Mouse (Mus musculus) thymus, adult 2 months (tissue): ENCODE results near the gene Tk1. TPM values are rescaled to one million over a fixed set of nuclear protein-coding genes. Genes with fewer than 3 reads are reported as not detected.

Source experiments
- DNase-seq: peaks from one replicate; pipeline ENCODE4 v3.0.0; 2021
- H3K27ac ChIP-seq: fragments of 200-500 bp; 2 replicates; pipeline ENCODE4 v1.5.1; 2012; ENCODE audit warnings: low read length, control low read depth; ENCODE audit not compliant: control insufficient read depth, insufficient read depth
- H3K27me3 ChIP-seq: fragments of 200-500 bp; 2 replicates; pipeline ENCODE4 v1.6.1; 2012; ENCODE audit warnings: mild to moderate bottlenecking, low read length, moderate library complexity, mixed read lengths; ENCODE audit not compliant: control insufficient read depth, insufficient read depth
- H3K36me3 ChIP-seq: fragments of 200-500 bp; 2 replicates; pipeline ENCODE4 v1.6.1; 2012; ENCODE audit warnings: mild to moderate bottlenecking, low read length, moderate library complexity; ENCODE audit not compliant: control insufficient read depth, insufficient read depth
- H3K4me1 ChIP-seq: fragments of 200-500 bp; replicated peaks from 2 replicates; pipeline ENCODE4 v1.6.1; 2012; ENCODE audit warnings: low read length; ENCODE audit not compliant: control insufficient read depth, insufficient read depth
- H3K4me3 ChIP-seq: fragments of 200-500 bp; 2 replicates; pipeline ENCODE4 v1.5.1; 2012; ENCODE audit warnings: mild to moderate bottlenecking, low read length, control low read depth, moderate library complexity; ENCODE audit not compliant: control insufficient read depth, insufficient read depth
- CTCF ChIP-seq: fragments of 200-500 bp; IDR thresholded peaks from 2 replicates; pipeline ENCODE4 v1.5.1; 2012; ENCODE audit warnings: mild to moderate bottlenecking, control low read depth, low read length, moderate library complexity, borderline replicate concordance; ENCODE audit not compliant: control insufficient read depth, poor library complexity, insufficient read depth; ENCODE audit errors: extremely low read depth
- POLR2A ChIP-seq: fragments of 200-500 bp; IDR thresholded peaks from 2 replicates; pipeline ENCODE4 v1.6.1; 2012; ENCODE audit warnings: mild to moderate bottlenecking, low read length, control low read depth, moderate library complexity; ENCODE audit not compliant: control insufficient read depth, poor library complexity, insufficient read depth; ENCODE audit errors: extremely low read depth
- WGBS: fragments of 180-500 bp; shearing (Covaris S2); methylation state at CpG from one replicate; pipeline ENCODE4 v1.1.7; 2018; 5-methylcytosine and 5-hydroxymethylcytosine counted together
- polyA plus RNA-seq: library from polyadenylated mRNA; depleted of rRNA; stranded (reverse); fragments of >200 nt; gene quantifications from 2 replicates; pipeline ENCODE4 v1.2.3, GENCODE M21; 2012; rRNA removed

Gene Tk1
- polyA plus RNA-seq, 1 experiment = 130 TPM

DNA sequence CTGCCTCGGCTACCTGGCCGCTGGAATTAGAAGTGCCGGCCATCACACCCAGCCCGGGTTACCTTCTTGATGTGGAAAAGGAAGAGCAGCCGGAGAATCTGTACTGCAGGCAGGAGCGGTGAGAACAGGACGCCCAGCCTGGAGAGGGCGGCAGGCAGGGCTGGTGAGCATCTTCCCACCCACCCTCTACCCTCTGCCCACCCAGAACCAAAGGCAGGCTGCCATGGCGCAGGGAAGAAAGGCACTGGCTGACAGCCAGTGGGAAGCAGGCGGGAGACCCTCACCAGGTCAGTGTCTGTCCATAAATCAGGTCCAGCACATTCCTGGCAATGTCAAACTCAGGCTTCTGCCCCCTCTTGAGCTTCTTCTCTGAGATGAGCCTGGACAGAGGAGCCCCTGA lies 55.5 kb downstream of the Tk1 start:
- Histone ChIP-seq H3K27ac (no peak overlapping the region), H3K36me3 (peaks cover 29% of the 10 kb centered on the region), H3K4me3 (no peak overlapping the region), H3K27me3 (no peaks in the 10 kb centered on the region), H3K4me1 (no peaks in the 10 kb centered on the region; the same call in 1 of the 2 replicates)
- 95% methylated on average over 10 of the region's 10 CpGs for WGBS
- no peak for DNase-seq
- TF ChIP-seq CTCF = no peak
- TF ChIP-seq POLR2A = no peak

DNA sequence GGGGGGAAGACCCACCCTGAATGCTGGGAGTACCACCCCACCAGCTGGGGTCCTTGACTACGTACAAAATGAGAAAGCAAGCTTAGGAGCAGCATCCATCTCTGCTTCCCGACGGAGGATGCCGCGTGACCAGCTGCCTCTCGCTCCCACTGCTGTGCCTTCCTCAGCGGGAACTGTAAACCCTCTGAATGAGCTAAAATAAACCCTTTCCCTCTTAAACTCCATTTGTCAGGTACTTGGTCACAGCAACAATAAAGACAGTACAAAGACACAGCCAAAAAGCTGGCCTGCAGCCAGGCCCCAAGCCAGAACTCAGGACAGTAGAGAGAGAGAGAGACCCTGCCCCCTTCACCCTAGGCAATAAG lies 56.2 kb downstream of the Tk1 start:
- peaks cover 22% of the 10 kb centered on the region for H3K36me3 ChIP-seq
- no peaks in the 10 kb centered on the region; the same call in 1 of the 2 replicates for H3K4me1 ChIP-seq
- no peak for TF ChIP-seq POLR2A
- TF ChIP-seq CTCF = no peak
- no peak overlapping the region for H3K27ac ChIP-seq
- H3K27me3 ChIP-seq = no peaks in the 10 kb centered on the region
- no peak for DNase-seq
- no peak overlapping the region for H3K4me3 ChIP-seq
- 95% methylated on average over 7 of the region's 7 CpGs for WGBS

DNA sequence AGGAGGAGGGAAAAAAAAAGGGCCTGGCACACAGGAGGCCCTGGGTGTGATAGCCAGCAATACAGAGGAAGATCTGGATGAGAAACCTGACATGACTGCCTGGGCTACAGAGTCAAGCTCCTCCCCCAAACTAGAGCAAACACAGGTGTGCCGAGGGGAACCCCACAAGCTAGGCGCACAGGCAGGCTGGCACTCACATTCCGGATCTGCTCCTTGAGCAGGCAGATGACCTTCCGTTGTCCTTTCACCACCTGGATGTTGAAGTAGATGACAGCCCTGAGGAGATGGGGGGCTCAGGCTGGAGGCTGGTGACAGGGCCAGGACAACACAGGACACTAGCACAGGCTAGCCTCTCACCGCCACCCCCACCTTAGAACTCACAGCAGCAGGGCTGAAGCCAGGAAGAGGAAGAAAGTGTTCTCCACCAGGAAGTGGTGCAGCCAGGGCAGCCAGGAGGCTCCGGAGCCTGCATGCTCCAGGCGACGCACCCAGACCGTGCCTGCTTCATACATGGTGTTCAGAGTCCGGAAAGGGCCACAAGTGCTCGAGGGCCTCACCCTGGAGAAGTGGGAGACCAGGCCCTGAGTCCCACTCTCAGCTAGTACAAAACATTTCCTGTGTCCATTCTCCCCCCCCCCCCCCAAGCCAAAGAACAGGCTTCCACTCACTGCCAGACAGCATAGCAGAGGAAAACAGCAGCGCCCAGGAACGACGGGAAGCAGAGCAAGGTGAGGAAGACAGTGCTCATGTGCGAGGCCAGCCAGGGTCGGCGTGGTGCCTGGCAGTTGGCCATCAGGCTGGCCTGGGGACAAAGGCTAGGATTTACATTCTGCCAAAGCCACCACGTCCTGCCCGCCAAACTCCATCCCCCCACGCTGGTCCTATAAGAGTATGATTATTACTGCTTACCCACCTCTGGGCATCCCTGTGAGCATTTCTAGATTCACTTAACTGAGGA lies 56.9 kb downstream of the Tk1 start:
- no peak overlapping the region for H3K4me3 ChIP-seq
- WGBS = 93% methylated on average over 20 of the region's 20 CpGs
- peaks cover under 1% of the 10 kb centered on the region for H3K4me1 ChIP-seq

DNA sequence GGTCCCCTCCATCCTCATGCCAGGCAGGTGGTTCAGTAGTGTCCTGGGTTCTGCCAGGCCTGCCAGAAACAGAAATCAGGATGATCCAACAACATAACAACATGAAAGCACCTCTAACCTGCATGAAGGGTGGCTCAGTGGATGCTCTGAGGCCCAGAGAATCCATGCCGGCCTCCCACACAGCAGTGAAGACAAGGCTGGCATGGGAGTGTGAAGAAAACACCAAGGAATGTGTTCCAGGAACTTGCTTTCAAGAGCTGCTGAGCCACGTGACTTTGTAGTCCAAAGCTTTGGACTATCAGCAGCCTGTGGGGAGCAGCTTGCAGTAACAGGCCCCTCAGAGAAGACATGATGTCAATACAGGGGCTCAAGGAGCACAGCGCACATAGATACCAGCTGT lies 59.6 kb downstream of the Tk1 start:
- TF ChIP-seq POLR2A (no peak), CTCF (no peak)
- DNase-seq = no peak
- 94% methylated on average over 3 of the region's 3 CpGs for WGBS

More for the DNA sequence above, 56.9 kb downstream of the Tk1 start:
- TF ChIP-seq CTCF (no peak), POLR2A (no peak)
- Histone ChIP-seq H3K27ac (no peak overlapping the region), H3K27me3 (no peaks in the 10 kb centered on the region), H3K36me3 (peaks cover 16% of the 10 kb centered on the region)
- DNase-seq = no peak

More for the DNA sequence above, 59.6 kb downstream of the Tk1 start:
- no peak overlapping the region for H3K4me3 ChIP-seq
- peaks cover 8% of the 10 kb centered on the region for H3K4me1 ChIP-seq
- no peaks in the 10 kb centered on the region for H3K27me3 ChIP-seq
- peaks cover 11% of the 10 kb centered on the region for H3K36me3 ChIP-seq
- H3K27ac ChIP-seq = no peak overlapping the region

Other genes starting within 250 kb of the Tk1 start
- gene Tnrc6c, start 171.8 kb downstream of the Tk1 start, polyA plus RNA-seq = 75.0 and 89.7 TPM in 2 replicates
- gene Tmc8, start 44.0 kb downstream of the Tk1 start, polyA plus RNA-seq = 388 and 467 TPM in 2 replicates
- gene Tmc6, start 43.9 kb downstream of the Tk1 start, polyA plus RNA-seq = 201 and 217 TPM in 2 replicates
- gene 6030468B19Rik, start 28.4 kb downstream of the Tk1 start, polyA plus RNA-seq = 1.7 and 1.8 TPM in 2 replicates
- 0.06 TPM in 1 of 2 replicates, not detected in the other for gene Gm20708, start 16.4 kb downstream of the Tk1 start, polyA plus RNA-seq
- gene Syngr2, start 16.4 kb downstream of the Tk1 start, polyA plus RNA-seq = 286 and 322 TPM in 2 replicates
- 17.7 and 18.2 TPM in 2 replicates for gene Afmid, start 168 bp downstream of the Tk1 start, polyA plus RNA-seq
- 75.4 and 87.2 TPM in 2 replicates for gene Birc5, start 23.2 kb upstream of the Tk1 start, polyA plus RNA-seq
- 0.05 TPM in 1 of 2 replicates, not detected in the other for gene Tmem235, start 34.7 kb upstream of the Tk1 start, polyA plus RNA-seq
- gene Tha1, start 47.4 kb upstream of the Tk1 start, polyA plus RNA-seq = 15.3 and 16.9 TPM in 2 replicates
- 44.3 and 45.7 TPM in 2 replicates for gene Socs3, start 144.0 kb upstream of the Tk1 start, polyA plus RNA-seq
- 89.1 and 89.5 TPM in 2 replicates for gene Pgs1, start 160.2 kb upstream of the Tk1 start, polyA plus RNA-seq